Mouse (Mus musculus) stomach, embryonic 14.5 days (tissue): ENCODE measurements around the gene Hint1. TPM values are rescaled to one million over a fixed set of nuclear protein-coding genes. Genes with fewer than 3 reads are reported as not detected.

Experiments
- ATAC-seq: fragments of 200-750 bp; cut with Nextera tagmentation; 2 replicates; pipeline ENCODE4 v1.8.0; 2017; ENCODE audit warnings: low read depth, moderate TSS enrichment; ENCODE audit not compliant: insufficient number of reproducible peaks, insufficient read depth, low FRiP score
- H3K27ac ChIP-seq: fragments of 300-500 bp; sonication (generic); 2 replicates; pipeline ENCODE4 v1.5.1; 2014; ENCODE audit warnings: mild to moderate bottlenecking, low read length, moderate library complexity, mixed read lengths
- H3K27me3 ChIP-seq: fragments of 300-500 bp; sonication (generic); 2 replicates; pipeline ENCODE4 v1.6.1; 2014; ENCODE audit warnings: low read length, control low read depth, mixed read lengths; ENCODE audit not compliant: control insufficient read depth, insufficient read depth
- H3K36me3 ChIP-seq: fragments of 300-500 bp; sonication (generic); 2 replicates; pipeline ENCODE4 v1.6.1; 2014; ENCODE audit warnings: mild to moderate bottlenecking, control low read depth, low read length, moderate library complexity, mixed read lengths; ENCODE audit not compliant: control insufficient read depth, insufficient read depth
- H3K4me1 ChIP-seq: fragments of 300-500 bp; sonication (generic); 2 replicates; pipeline ENCODE4 v1.6.1; 2014; ENCODE audit warnings: low read length, control low read depth, mixed read lengths; ENCODE audit not compliant: control insufficient read depth, insufficient read depth
- H3K4me2 ChIP-seq: fragments of 300-500 bp; sonication (generic); replicated peaks from 2 replicates; pipeline ENCODE4 v1.6.1; 2014; ENCODE audit warnings: low read depth, low read length, control low read depth
- H3K4me3 ChIP-seq: fragments of 300-500 bp; sonication (generic); 2 replicates; pipeline ENCODE4 v1.5.1; 2014; ENCODE audit warnings: low read depth, low read length, control low read depth
- H3K9ac ChIP-seq: fragments of 300-500 bp; sonication (generic); replicated peaks from 2 replicates; pipeline ENCODE4 v1.6.1; 2014; ENCODE audit warnings: low read depth, mild to moderate bottlenecking, control low read depth, low read length, moderate library complexity, mixed read lengths
- H3K9me3 ChIP-seq: fragments of 300-500 bp; sonication (generic); 2 replicates; pipeline ENCODE4 v1.6.1; 2016; ENCODE audit warnings: low read depth, low read length, control low read depth; ENCODE audit not compliant: control insufficient read depth
- whole genome bisulfite sequencing: fragments of 180-500 bp; shearing (Covaris S2); extraction: QIAGEN DNeasy Blood & Tissue Kit; methylation state at CpG from one replicate; pipeline ENCODE4 v1.1.7; 2014; 5-methylcytosine and 5-hydroxymethylcytosine counted together
- polyA plus RNA-seq: library from polyadenylated mRNA; unstranded; fragments of >200 nt; fragmentation: Nextera tagmentation; extraction: Ambion mirVana; gene quantifications from 2 replicates; pipeline ENCODE4 v1.2.1, GENCODE M21; 2014

Gene Hint1
- polyA plus RNA-seq, 1 experiment from 2014 or later = 672 TPM

GRCm38 (mm10) chr11:54836106-54836505 is 30.1 kb upstream of the Hint1 start:
- ATAC-seq = no peak
- WGBS = 75% methylated on average over 9 of the region's 9 CpGs

GRCm38 (mm10) chr11:54839696-54840095 is 26.5 kb upstream of the Hint1 start:
- no peak overlapping the region for H3K4me3 ChIP-seq
- no peaks in the 10 kb centered on the region for H3K4me1 ChIP-seq
- H3K9ac ChIP-seq = no peak overlapping the region
- H3K27ac ChIP-seq = no peak overlapping the region
- no peak overlapping the region for H3K4me2 ChIP-seq
- WGBS = 89% methylated on average over 4 of the region's 4 CpGs
- no peaks in the 10 kb centered on the region for H3K36me3 ChIP-seq
- no peaks in the 10 kb centered on the region for H3K9me3 ChIP-seq
- no peaks in the 10 kb centered on the region for H3K27me3 ChIP-seq
- ATAC-seq = no peak

More at GRCm38 (mm10) chr11:54836106-54836505, 30.1 kb upstream of the Hint1 start:
- Histone ChIP-seq H3K9me3 (no peaks in the 10 kb centered on the region), H3K9ac (no peak overlapping the region), H3K27me3 (no peaks in the 10 kb centered on the region), H3K36me3 (no peaks in the 10 kb centered on the region), H3K4me2 (no peak overlapping the region), H3K4me3 (no peak overlapping the region), H3K4me1 (no peaks in the 10 kb centered on the region), H3K27ac (no peak overlapping the region)

- Histone ChIP-seq H3K4me1 (no peaks in the 10 kb centered on the region), H3K27me3 (no peaks in the 10 kb centered on the region), H3K9me3 (no peaks in the 10 kb centered on the region), H3K4me2 (no peak overlapping the region), H3K9ac (no peak overlapping the region), H3K36me3 (no peaks in the 10 kb centered on the region), H3K4me3 (no peak overlapping the region), H3K27ac (no peak overlapping the region)
- WGBS = 89% methylated on average over 11 of the region's 11 CpGs
- ATAC-seq = no peak
Observed at GRCm38 (mm10) chr11:54840891-54841290, 25.3 kb upstream of the Hint1 start.

DNA sequence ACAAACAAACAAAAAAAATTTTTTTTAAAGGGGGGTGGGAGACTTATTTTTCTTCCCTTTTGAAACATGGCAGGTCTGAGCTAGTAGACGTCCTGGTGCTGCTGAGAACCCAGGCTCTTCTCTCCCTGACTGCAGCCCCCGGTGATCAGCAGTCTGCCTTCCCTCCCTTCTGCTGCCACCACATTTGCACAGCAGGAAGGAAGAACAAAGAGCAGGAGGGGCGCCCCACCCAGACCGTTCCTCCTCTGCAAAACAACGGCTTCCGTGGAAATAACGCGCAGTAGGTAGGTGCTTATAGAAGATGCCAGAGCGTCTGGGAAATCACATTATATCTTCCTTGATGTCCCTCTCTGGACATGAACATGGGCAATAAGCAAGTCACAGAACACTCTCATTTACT is 21.8 kb upstream of the Hint1 start:
- Histone ChIP-seq H3K27ac (no peak overlapping the region), H3K9me3 (no peaks in the 10 kb centered on the region), H3K27me3 (no peaks in the 10 kb centered on the region), H3K4me3 (no peak overlapping the region), H3K4me2 (no peak overlapping the region), H3K4me1 (no peaks in the 10 kb centered on the region), H3K9ac (no peak overlapping the region), H3K36me3 (no peaks in the 10 kb centered on the region)
- 59% methylated on average over 9 of the region's 9 CpGs for WGBS
- no peak for ATAC-seq

- Histone ChIP-seq H3K27me3 (no peaks in the 10 kb centered on the region), H3K4me1 (no peaks in the 10 kb centered on the region), H3K36me3 (no peaks in the 10 kb centered on the region), H3K9ac (no peak overlapping the region), H3K4me3 (no peak overlapping the region), H3K9me3 (no peaks in the 10 kb centered on the region), H3K27ac (no peak overlapping the region), H3K4me2 (no peak overlapping the region)
- 79% methylated on average over 5 of the region's 5 CpGs for WGBS
- ATAC-seq = no peak
Observed at GRCm38 (mm10) chr11:54844959-54845358, 21.2 kb upstream of the Hint1 start.

- no peak for ATAC-seq
- Histone ChIP-seq H3K4me3 (no peak overlapping the region), H3K4me1 (no peaks in the 10 kb centered on the region), H3K27me3 (no peaks in the 10 kb centered on the region), H3K27ac (no peak overlapping the region), H3K36me3 (no peaks in the 10 kb centered on the region), H3K4me2 (no peak overlapping the region), H3K9ac (no peak overlapping the region), H3K9me3 (no peaks in the 10 kb centered on the region)
- 44% methylated on average over 8 of the region's 8 CpGs for WGBS
Observed at GRCm38 (mm10) chr11:54845470-54846442, 20.4 kb upstream of the Hint1 start.

- H3K27ac ChIP-seq = no peak overlapping the region
- no peaks in the 10 kb centered on the region for H3K4me1 ChIP-seq
- H3K9ac ChIP-seq = no peak overlapping the region
- H3K9me3 ChIP-seq = no peaks in the 10 kb centered on the region
- no peaks in the 10 kb centered on the region for H3K27me3 ChIP-seq
- H3K36me3 ChIP-seq = no peaks in the 10 kb centered on the region
- 76% methylated on average over 10 of the region's 10 CpGs for WGBS
- no peak overlapping the region for H3K4me2 ChIP-seq
- H3K4me3 ChIP-seq = no peak overlapping the region
- ATAC-seq = no peak
Observed at GRCm38 (mm10) chr11:54849961-54850758, 16.0 kb upstream of the Hint1 start.

- no peaks in the 10 kb centered on the region for H3K9me3 ChIP-seq
- ATAC-seq = no peak
- no peak overlapping the region for H3K4me3 ChIP-seq
- H3K9ac ChIP-seq = no peak overlapping the region
- no peak overlapping the region for H3K27ac ChIP-seq
- H3K36me3 ChIP-seq = no peaks in the 10 kb centered on the region
- H3K4me2 ChIP-seq = no peak overlapping the region
- no peaks in the 10 kb centered on the region for H3K4me1 ChIP-seq
- H3K27me3 ChIP-seq = no peaks in the 10 kb centered on the region
- WGBS = 93% methylated on average over 12 of the region's 12 CpGs
Observed at GRCm38 (mm10) chr11:54851656-54852055, 14.5 kb upstream of the Hint1 start.
